Mouse (Mus musculus): Measurements from ENCODE around the gene Lhx9. TPM values are rescaled to one million over a fixed set of nuclear protein-coding genes. Genes with fewer than 3 reads are reported as not detected.

Gene Lhx9
- polyA plus RNA-seq, 1 experiment from 2014 or later: 0.15 TPM

- H3K9me3 ChIP-seq (ENCODE audit: control insufficient read depth, low read length): no peaks in the 10 kb centered on the region
- no peak overlapping the region for H3K4me3 ChIP-seq (ENCODE audit: low read depth, low read length)
- no peak overlapping the region for H3K4me2 ChIP-seq (replicated peaks; ENCODE audit: low read depth)
- DNase-seq (ENCODE audit: low spot score): no peak
- H3K27me3 ChIP-seq (ENCODE audit: control insufficient read depth, insufficient read depth, low read length): no peaks in the 10 kb centered on the region
- ATAC-seq (ENCODE audit: low FRiP score, low TSS enrichment): no peak
- 50% methylated on average over 3 of the region's 3 CpGs for WGBS
- H3K4me1 ChIP-seq (replicated peaks; ENCODE audit: control insufficient read depth, insufficient read depth): no peaks in the 10 kb centered on the region
- H3K9ac ChIP-seq (ENCODE audit: low read length): no peak overlapping the region
- TF ChIP-seq CTCF (IDR thresholded peaks at IDR 0.05; ENCODE audit: low read depth): no peak
- TF ChIP-seq EP300 (optimal IDR thresholded peaks at IDR 0.05): no peak
- H3K27ac ChIP-seq (replicated peaks): no peak overlapping the region
- no peaks in the 10 kb centered on the region for H3K36me3 ChIP-seq (ENCODE audit: control insufficient read depth, insufficient read depth, low read length)
These were observed 47.1 kb downstream of the Lhx9 start for GRCm38 (mm10) chr1:138801296-138801695.

- TF ChIP-seq EP300 (optimal IDR thresholded peaks at IDR 0.05): no peak
- TF ChIP-seq CTCF (IDR thresholded peaks at IDR 0.05; ENCODE audit: low read depth): no peak
- ATAC-seq (ENCODE audit: low FRiP score, low TSS enrichment): no peak
- H3K27ac ChIP-seq (replicated peaks): no peak overlapping the region
These were observed 48.6 kb downstream of the Lhx9 start for GRCm38 (mm10) chr1:138799692-138800314.

GRCm38 (mm10) chr1:138798110-138798509, 50.3 kb downstream of the Lhx9 start:
- Histone ChIP-seq H3K4me3 (ENCODE audit: low read depth, low read length) (no peak overlapping the region), H3K9me3 (ENCODE audit: control insufficient read depth, low read length) (no peaks in the 10 kb centered on the region), H3K27ac (replicated peaks) (no peak overlapping the region), H3K9ac (ENCODE audit: low read length) (no peak overlapping the region), H3K4me2 (replicated peaks; ENCODE audit: low read depth) (no peak overlapping the region), H3K36me3 (ENCODE audit: control insufficient read depth, insufficient read depth, low read length) (no peaks in the 10 kb centered on the region), H3K4me1 (replicated peaks; ENCODE audit: control insufficient read depth, insufficient read depth) (no peaks in the 10 kb centered on the region), H3K27me3 (ENCODE audit: control insufficient read depth, insufficient read depth, low read length) (no peaks in the 10 kb centered on the region)
- DNase-seq (ENCODE audit: low spot score) (no peak), ATAC-seq (ENCODE audit: low FRiP score, low TSS enrichment) (no peak)
- TF ChIP-seq EP300 (optimal IDR thresholded peaks at IDR 0.05) (no peak), CTCF (IDR thresholded peaks at IDR 0.05; ENCODE audit: low read depth) (no peak)
- WGBS: 78% methylated on average over 5 of the region's 5 CpGs

More at GRCm38 (mm10) chr1:138799692-138800314, 48.6 kb downstream of the Lhx9 start:
- DNase-seq (ENCODE audit: low spot score): no peak
- H3K9ac ChIP-seq (ENCODE audit: low read length): no peak overlapping the region
- H3K9me3 ChIP-seq (ENCODE audit: control insufficient read depth, low read length): no peaks in the 10 kb centered on the region
- no peaks in the 10 kb centered on the region for H3K36me3 ChIP-seq (ENCODE audit: control insufficient read depth, insufficient read depth, low read length)
- H3K4me2 ChIP-seq (replicated peaks; ENCODE audit: low read depth): no peak overlapping the region
- H3K4me3 ChIP-seq (ENCODE audit: low read depth, low read length): no peak overlapping the region
- H3K27me3 ChIP-seq (ENCODE audit: control insufficient read depth, insufficient read depth, low read length): no peaks in the 10 kb centered on the region
- H3K4me1 ChIP-seq (replicated peaks; ENCODE audit: control insufficient read depth, insufficient read depth): no peaks in the 10 kb centered on the region

GRCm38 (mm10) chr1:138785856-138786255, 62.5 kb downstream of the Lhx9 start:
- no peaks in the 10 kb centered on the region for H3K27me3 ChIP-seq (ENCODE audit: control insufficient read depth, insufficient read depth, low read length)
- H3K4me3 ChIP-seq (ENCODE audit: low read depth, low read length): no peak overlapping the region
- no peak overlapping the region for H3K27ac ChIP-seq (replicated peaks)
- WGBS: 77% methylated on average over 10 of the region's 10 CpGs
- TF ChIP-seq CTCF (IDR thresholded peaks at IDR 0.05; ENCODE audit: low read depth): no peak
- no peak for TF ChIP-seq EP300 (optimal IDR thresholded peaks at IDR 0.05)
- no peak overlapping the region for H3K9ac ChIP-seq (ENCODE audit: low read length)
- DNase-seq (ENCODE audit: low spot score): no peak
- H3K9me3 ChIP-seq (ENCODE audit: control insufficient read depth, low read length): no peaks in the 10 kb centered on the region
- no peaks in the 10 kb centered on the region for H3K4me1 ChIP-seq (replicated peaks; ENCODE audit: control insufficient read depth, insufficient read depth)
- H3K4me2 ChIP-seq (replicated peaks; ENCODE audit: low read depth): no peak overlapping the region
- H3K36me3 ChIP-seq (ENCODE audit: control insufficient read depth, insufficient read depth, low read length): no peaks in the 10 kb centered on the region
- no peak for ATAC-seq (ENCODE audit: low FRiP score, low TSS enrichment)

GRCm38 (mm10) chr1:138784019-138784418, 64.4 kb downstream of the Lhx9 start:
- H3K9me3 ChIP-seq (ENCODE audit: control insufficient read depth, low read length): no peaks in the 10 kb centered on the region
- no peaks in the 10 kb centered on the region for H3K27me3 ChIP-seq (ENCODE audit: control insufficient read depth, insufficient read depth, low read length)
- H3K27ac ChIP-seq (replicated peaks): no peak overlapping the region
- no peak overlapping the region for H3K4me3 ChIP-seq (ENCODE audit: low read depth, low read length)
- H3K9ac ChIP-seq (ENCODE audit: low read length): no peak overlapping the region
- H3K4me2 ChIP-seq (replicated peaks; ENCODE audit: low read depth): no peak overlapping the region
- H3K36me3 ChIP-seq (ENCODE audit: control insufficient read depth, insufficient read depth, low read length): no peaks in the 10 kb centered on the region
- WGBS: 76% methylated on average over 5 of the region's 5 CpGs
- ATAC-seq (ENCODE audit: low FRiP score, low TSS enrichment) (no peak), DNase-seq (ENCODE audit: low spot score) (no peak)
- TF ChIP-seq EP300 (optimal IDR thresholded peaks at IDR 0.05): no peak
- TF ChIP-seq CTCF (IDR thresholded peaks at IDR 0.05; ENCODE audit: low read depth): no peak
- H3K4me1 ChIP-seq (replicated peaks; ENCODE audit: control insufficient read depth, insufficient read depth): no peaks in the 10 kb centered on the region

Other genes starting within 250 kb of the Lhx9 start
- 35.8 and 40.0 TPM in 2 replicates for gene Nek7, start 228.4 kb downstream of the Lhx9 start, polyA plus RNA-seq (2015; fragmentation: Nextera tagmentation; extraction: Ambion mirVana)
- 50.6 and 52.8 TPM in 2 replicates for gene 2310009B15Rik, start 8.3 kb upstream of the Lhx9 start, polyA plus RNA-seq (2015; fragmentation: Nextera tagmentation; extraction: Ambion mirVana)
- 10.4 and 10.7 TPM in 2 replicates for gene Dennd1b, start 114.9 kb upstream of the Lhx9 start, polyA plus RNA-seq (2015; fragmentation: Nextera tagmentation; extraction: Ambion mirVana)